Mouse (Mus musculus) heart, adult 2 months (tissue): ENCODE results near the gene Rabl2.

Experiments
- CTCF ChIP-seq: fragments of 200-600 bp; IDR thresholded peaks from 2 replicates; pipeline ENCODE4 v1.8.1; 2022; ENCODE audit warnings: antibody characterized with exemption, mild to moderate bottlenecking, moderate library complexity
- EP300 ChIP-seq: fragments of 200-500 bp; IDR thresholded peaks from 2 replicates; pipeline ENCODE4 v1.6.1; 2011; ENCODE audit warnings: low read depth, low read length, control low read depth; ENCODE audit not compliant: insufficient read depth
- POLR2A ChIP-seq: fragments of 200-500 bp; IDR thresholded peaks from 2 replicates; pipeline ENCODE4 v1.6.1; 2011; ENCODE audit warnings: mild to moderate bottlenecking, low read depth, low read length, control low read depth; ENCODE audit not compliant: insufficient read depth

DNA sequence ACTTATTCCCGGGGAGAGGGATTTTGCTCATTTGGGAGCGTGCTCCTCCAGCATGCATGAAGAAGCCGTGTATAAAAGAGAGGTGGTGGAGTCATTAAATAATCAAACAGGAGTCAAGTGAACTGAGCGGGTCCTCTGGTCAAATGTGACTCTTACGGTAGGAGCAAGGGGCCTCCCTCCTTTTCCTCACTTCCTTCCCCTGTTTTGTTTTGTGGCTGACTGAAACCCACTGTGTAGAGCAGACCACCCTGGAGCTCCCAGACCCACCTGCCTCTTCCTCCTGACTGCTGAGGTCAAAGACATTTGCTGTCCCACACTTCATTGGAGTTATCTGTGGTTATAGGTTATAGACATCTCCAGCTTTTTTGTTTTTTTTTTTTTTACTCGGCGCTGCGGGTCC, 15.8 kb upstream of the Rabl2 start:
- no peak for TF ChIP-seq EP300
- TF ChIP-seq CTCF = no peak
- no peak for TF ChIP-seq POLR2A
